Mouse (Mus musculus) liver, postnatal 0 days (tissue): ENCODE measurements around the gene Gm8206. TPM values are rescaled to one million over a fixed set of nuclear protein-coding genes. Genes with fewer than 3 reads are reported as not detected.
"Not testable (repeated sequence)": the region's sequence is repeated elsewhere in the genome, so short reads cannot be mapped to it uniquely, and the experiment has no call there.

Experiments used
- ATAC-seq: fragments of 200-750 bp; cut with Nextera tagmentation; 2 replicates; pipeline ENCODE4 v1.8.0; 2017; ENCODE audit warnings: mild to moderate bottlenecking, moderate library complexity
- DNase-seq: peaks from one replicate; pipeline ENCODE4 v3.0.0-alpha.2; 2016
- H3K27ac ChIP-seq: fragments of 300-500 bp; sonication (generic); 2 replicates; pipeline ENCODE4 v1.5.1; 2014; ENCODE audit warnings: antibody characterized with exemption, moderate library complexity, mild to moderate bottlenecking, low read depth
- H3K27me3 ChIP-seq: fragments of 300-500 bp; sonication (generic); 2 replicates; pipeline ENCODE4 v1.6.1; 2014; ENCODE audit warnings: low read length, control low read depth, mixed read lengths; ENCODE audit not compliant: insufficient read depth
- H3K36me3 ChIP-seq: fragments of 300-500 bp; sonication (generic); replicated peaks from 2 replicates; pipeline ENCODE4 v1.6.1; 2014; ENCODE audit warnings: mild to moderate bottlenecking, control low read depth, low read length, moderate library complexity, mixed read lengths; ENCODE audit not compliant: insufficient read depth
- H3K4me1 ChIP-seq: fragments of 300-500 bp; sonication (generic); 2 replicates; pipeline ENCODE4 v1.6.1; 2014; ENCODE audit warnings: antibody characterized with exemption, mild to moderate bottlenecking, control low read depth; ENCODE audit not compliant: insufficient read depth
- H3K4me2 ChIP-seq: fragments of 300-500 bp; sonication (generic); 2 replicates; pipeline ENCODE4 v1.6.1; 2014; ENCODE audit warnings: low read depth, mild to moderate bottlenecking, low read length, moderate library complexity, mixed read lengths
- H3K4me3 ChIP-seq: fragments of 300-500 bp; sonication (generic); 2 replicates; pipeline ENCODE4 v1.5.1; 2014; ENCODE audit warnings: low read depth, low read length
- H3K9ac ChIP-seq: fragments of 300-500 bp; sonication (generic); replicated peaks from 2 replicates; pipeline ENCODE4 v1.6.1; 2014; ENCODE audit warnings: mild to moderate bottlenecking, moderate library complexity
- H3K9me3 ChIP-seq: fragments of 300-500 bp; sonication (generic); 2 replicates; pipeline ENCODE4 v1.6.1; 2016; ENCODE audit warnings: mild to moderate bottlenecking, control low read depth, low read length, mixed read lengths
- CTCF ChIP-seq: sonication (generic); IDR thresholded peaks from 2 replicates; pipeline ENCODE4 v1.5.1; 2016; ENCODE audit warnings: antibody characterized with exemption, low read depth
- WGBS: fragments of 180-500 bp; shearing (Covaris S2); extraction: QIAGEN DNeasy Blood & Tissue Kit; methylation state at CpG from one replicate; pipeline ENCODE4 v1.1.7; 2014; ENCODE audit not compliant: insufficient replicate concordance; 5-methylcytosine and 5-hydroxymethylcytosine counted together
- polyA plus RNA-seq: library from polyadenylated mRNA; unstranded; fragments of >200 nt; fragmentation: Nextera tagmentation; extraction: Ambion mirVana; gene quantifications from 2 replicates; pipeline ENCODE4 v1.2.1, GENCODE M21; 2015

Gene Gm8206
- polyA plus RNA-seq = not detected in 2 replicates

GRCm38 (mm10) chr14:6093842-6094241, at the start of gene Gm8206:
TSS of gene Gm8206 (minus strand) at chr14:6093942.
- not testable (repeated sequence) for H3K9me3 ChIP-seq, H3K4me2 ChIP-seq, H3K9ac ChIP-seq, H3K4me1 ChIP-seq, DNase-seq, ATAC-seq, H3K4me3 ChIP-seq, H3K36me3 ChIP-seq, H3K27ac ChIP-seq, H3K27me3 ChIP-seq
- WGBS = 70% methylated on average over 2 of the region's 3 CpGs

GRCm38 (mm10) chr14:6125707-6126106, 32.0 kb upstream of the Gm8206 start, which contains the start of gene Gm3476:
TSS of gene Gm3476 (minus strand) at chr14:6125807.
- not testable (repeated sequence) for H3K9ac ChIP-seq, H3K9me3 ChIP-seq, H3K27ac ChIP-seq, DNase-seq, H3K4me3 ChIP-seq, H3K27me3 ChIP-seq, H3K4me2 ChIP-seq, H3K4me1 ChIP-seq, H3K36me3 ChIP-seq, ATAC-seq
- no CpG with 5 or more reads among the region's 1 CpGs for WGBS

GRCm38 (mm10) chr14:6108272-6108925, 14.7 kb upstream of the Gm8206 start, which contains the start of gene Gm3468:
TSS of gene Gm3468 (minus strand) at chr14:6108665.
- not testable (repeated sequence) for H3K9ac ChIP-seq, H3K4me2 ChIP-seq, H3K9me3 ChIP-seq, H3K27me3 ChIP-seq, H3K36me3 ChIP-seq, H3K4me1 ChIP-seq, ATAC-seq, H3K27ac ChIP-seq, H3K4me3 ChIP-seq
- TF ChIP-seq CTCF = peak; percentile 49
- peak; percentile 64 for DNase-seq
- 0% methylated on average over 18 of the region's 51 CpGs for WGBS

- not testable (repeated sequence) for H3K27me3 ChIP-seq, H3K4me1 ChIP-seq, ATAC-seq, H3K36me3 ChIP-seq, H3K4me2 ChIP-seq, H3K9ac ChIP-seq, H3K4me3 ChIP-seq, H3K27ac ChIP-seq, H3K9me3 ChIP-seq, DNase-seq
- TF ChIP-seq CTCF = peak; percentile 9; the same call in 1 of the 2 replicates
- WGBS = 12% methylated on average over 8 of the region's 9 CpGs
Observed at GRCm38 (mm10) chr14:6107500-6107899, 13.8 kb upstream of the Gm8206 start.

GRCm38 (mm10) chr14:6058167-6058566, 35.6 kb downstream of the Gm8206 start, which contains the start of gene Gm6337:
TSS of gene Gm6337 (minus strand) at chr14:6058267.
- H3K4me1 ChIP-seq, ATAC-seq, H3K9ac ChIP-seq, DNase-seq, H3K4me3 ChIP-seq, H3K4me2 ChIP-seq, H3K36me3 ChIP-seq, H3K27ac ChIP-seq, H3K9me3 ChIP-seq, H3K27me3 ChIP-seq: not testable (repeated sequence)
- 63% methylated on average over 3 of the region's 4 CpGs for WGBS

GRCm38 (mm10) chr14:5987136-5987535, 106.6 kb downstream of the Gm8206 start:
- 73% methylated on average over 3 of the region's 7 CpGs for WGBS
- H3K36me3 ChIP-seq, H3K9me3 ChIP-seq, ATAC-seq, H3K4me3 ChIP-seq, H3K4me2 ChIP-seq, H3K4me1 ChIP-seq, H3K27me3 ChIP-seq, DNase-seq, H3K27ac ChIP-seq, H3K9ac ChIP-seq: not testable (repeated sequence)

- not testable (repeated sequence) for H3K9ac ChIP-seq, H3K27ac ChIP-seq, H3K4me2 ChIP-seq, H3K4me3 ChIP-seq, ATAC-seq, H3K36me3 ChIP-seq, H3K27me3 ChIP-seq, H3K9me3 ChIP-seq, DNase-seq, H3K4me1 ChIP-seq
- WGBS = 44% methylated on average over 2 of the region's 2 CpGs
Observed at GRCm38 (mm10) chr14:5979037-5979436, 114.7 kb downstream of the Gm8206 start, which contains the start of gene Gm3453. TSS of gene Gm3453 (minus strand) at chr14:5979137.

Other genes with a start within 250 kb of the Gm8206 start
- gene Gm8237, start 213.6 kb downstream of the Gm8206 start, polyA plus RNA-seq = not detected in 2 replicates
- not detected in 2 replicates for gene Gm3248, start 132.2 kb downstream of the Gm8206 start, polyA plus RNA-seq
- not detected in 2 replicates for gene Gm3453, start 114.8 kb downstream of the Gm8206 start, polyA plus RNA-seq
- not detected in 2 replicates for gene Gm6337, start 35.7 kb downstream of the Gm8206 start, polyA plus RNA-seq
- not detected in 2 replicates for gene Gm3468, start 14.7 kb upstream of the Gm8206 start, polyA plus RNA-seq
- gene Gm3476, start 31.9 kb upstream of the Gm8206 start, polyA plus RNA-seq = not detected in 2 replicates
- gene Gm21560, start 125.3 kb upstream of the Gm8206 start, polyA plus RNA-seq = not detected in 2 replicates
- gene Gm3411, start 193.3 kb upstream of the Gm8206 start, polyA plus RNA-seq = not detected in 2 replicates
- gene Gm21103, start 210.9 kb upstream of the Gm8206 start, polyA plus RNA-seq = not detected in 2 replicates
- not detected in 2 replicates for gene Gm3618, start 249.7 kb upstream of the Gm8206 start, polyA plus RNA-seq